Comparison of ENCODE assay signal across 33 mouse cellular contexts in the genomic region with DNA sequence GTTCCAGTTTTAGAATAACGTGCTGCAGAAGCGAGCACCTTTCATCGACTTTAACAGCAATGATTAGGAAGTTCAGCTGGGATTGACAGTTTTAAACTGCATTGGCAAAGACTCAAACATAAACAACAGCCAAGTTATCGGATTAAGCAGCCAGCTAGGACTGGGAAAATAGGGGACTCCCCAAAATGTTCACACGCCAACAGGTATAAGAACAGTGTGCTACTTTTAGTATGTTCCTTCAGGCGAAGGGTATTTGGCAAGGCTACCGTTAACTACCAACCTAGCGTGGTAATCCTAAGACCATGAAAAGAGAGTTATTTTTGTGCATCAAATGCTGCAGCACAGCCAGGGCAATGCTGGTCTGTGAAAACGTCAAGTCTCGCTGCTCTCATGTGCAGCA. TPM values are rescaled to one million over a fixed set of nuclear protein-coding genes. Genes with fewer than 3 reads are reported as not detected.
DNase-seq lines count a peak whose midpoint lies in the region; ATAC-seq and TF ChIP-seq lines count a peak whose summit lies in the region.
"Had no signal": no experiment of that assay in that cellular context is flagged by ENCODE, and none has a peak within 500 bp of the region (broad histone marks: within the 10 kb centered on the region; RNA-seq: fewer than 3 reads in every experiment).

No protein-coding gene starts in this region.

- no peak overlapping the region for H3K4me3 ChIP-seq in forebrain, embryonic 14.5 days (ENCODE audit: low read depth, low read length)
- no peak overlapping the region for H3K4me3 ChIP-seq in forebrain, embryonic 10.5 days
- H3K4me3 ChIP-seq in heart, embryonic 14.5 days (ENCODE audit: control insufficient read depth in 1 of 2, insufficient read depth in 1 of 2, low read depth in 1 of 2, low read length in 2 of 2): no peak overlapping the region
- no peak overlapping the region for H3K4me3 ChIP-seq in limb, embryonic 14.5 days (replicated peaks; ENCODE audit: low read length)
- no peak overlapping the region for H3K4me3 ChIP-seq in limb, embryonic 10.5 days
- no peak overlapping the region for H3K4me3 ChIP-seq in embryonic facial prominence, embryonic 15.5 days (replicated peaks)
- H3K4me3 ChIP-seq: embryonic facial prominence, embryonic 13.5 days; forebrain, embryonic 15.5 days; heart, adult 2 months; heart, embryonic 10.5 days; heart, embryonic 15.5 days; hindbrain, embryonic 10.5 days; hindbrain, embryonic 13.5 days; intestine, embryonic 15.5 days had no signal

- no peak for TF ChIP-seq POLR2A in limb, embryonic 14.5 days (IDR thresholded peaks at IDR 0.05; ENCODE audit: borderline replicate concordance, extremely low read depth, insufficient read depth, insufficient read length)

- H3K36me3 ChIP-seq in forebrain, embryonic 14.5 days (ENCODE audit: control insufficient read depth, insufficient read depth, low read length): no peaks in the 10 kb centered on the region
- H3K36me3 ChIP-seq in forebrain, embryonic 10.5 days (replicated peaks): no peaks in the 10 kb centered on the region
- no peaks in the 10 kb centered on the region for H3K36me3 ChIP-seq in heart, embryonic 14.5 days (ENCODE audit: control insufficient read depth, insufficient read depth, low read length)
- H3K36me3 ChIP-seq in limb, embryonic 14.5 days (ENCODE audit: control insufficient read depth, insufficient read depth, low read length): no peaks in the 10 kb centered on the region
- no peaks in the 10 kb centered on the region for H3K36me3 ChIP-seq in limb, embryonic 10.5 days
- no peaks in the 10 kb centered on the region for H3K36me3 ChIP-seq in embryonic facial prominence, embryonic 15.5 days
- H3K36me3 ChIP-seq: embryonic facial prominence, embryonic 13.5 days; forebrain, embryonic 15.5 days; G1E; heart, embryonic 10.5 days; heart, embryonic 15.5 days; hindbrain, embryonic 10.5 days; hindbrain, embryonic 13.5 days; intestine, embryonic 15.5 days had no signal

- peaks cover 10% of the 10 kb centered on the region; the same call in 1 of the 2 replicates for H3K4me1 ChIP-seq in forebrain, embryonic 14.5 days (ENCODE audit: control insufficient read depth, insufficient read depth, low read length)
- peaks cover 11% of the 10 kb centered on the region for H3K4me1 ChIP-seq in forebrain, embryonic 10.5 days
- H3K4me1 ChIP-seq in heart, embryonic 14.5 days (ENCODE audit: control insufficient read depth in 2 of 2, insufficient read depth in 2 of 2, low read length in 2 of 2): peaks cover 11 to 17% of the 10 kb centered on the region in 2 experiments
- H3K4me1 ChIP-seq in limb, embryonic 14.5 days (ENCODE audit: control insufficient read depth, insufficient read depth, low read length): peaks cover 24% of the 10 kb centered on the region
- H3K4me1 ChIP-seq in limb, embryonic 10.5 days: peaks cover 25% of the 10 kb centered on the region
- peaks cover 49% of the 10 kb centered on the region for H3K4me1 ChIP-seq in embryonic facial prominence, embryonic 15.5 days
- H3K4me1 ChIP-seq: hindbrain, embryonic 13.5 days; intestine, embryonic 15.5 days had no signal

- 19% methylated on average over 10 of the region's 10 CpGs for WGBS in forebrain, embryonic 14.5 days
- WGBS in forebrain, embryonic 10.5 days: 83% methylated on average over 10 of the region's 10 CpGs
- WGBS in heart, embryonic 14.5 days: 35% methylated on average over 10 of the region's 10 CpGs
- 74% methylated on average over 10 of the region's 10 CpGs for WGBS in limb, embryonic 14.5 days
- 88% methylated on average over 10 of the region's 10 CpGs for WGBS in limb, embryonic 10.5 days
- WGBS in embryonic facial prominence, embryonic 15.5 days: 53% methylated on average over 10 of the region's 10 CpGs

- no peak overlapping the region for H3K9ac ChIP-seq in forebrain, embryonic 14.5 days (ENCODE audit: low read length)
- H3K9ac ChIP-seq in heart, embryonic 14.5 days (ENCODE audit: low read length): no peak overlapping the region
- H3K9ac ChIP-seq in limb, embryonic 14.5 days (ENCODE audit: low read depth, low read length, severe bottlenecking): no peak overlapping the region
- H3K9ac ChIP-seq in embryonic facial prominence, embryonic 15.5 days: no peak overlapping the region
- H3K9ac ChIP-seq: embryonic facial prominence, embryonic 13.5 days; forebrain, embryonic 15.5 days; heart, embryonic 15.5 days; hindbrain, embryonic 13.5 days; intestine, embryonic 15.5 days had no signal

- peak; percentile 54 for DNase-seq in forebrain, embryonic 14.5 days (ENCODE audit: low spot score)
- no peak for DNase-seq in forebrain, embryonic 10.5 days (ENCODE audit: extremely low spot score, low spot score)
- DNase-seq in heart, postnatal 36 days: no peak
- peak; percentile 2 for DNase-seq in limb, embryonic 14.5 days (ENCODE audit: low spot score)
- no peak for DNase-seq in limb, embryonic 10.5 days (ENCODE audit: low spot score)
- no peak for DNase-seq in layer of hippocampus, postnatal 25 days (ENCODE audit: extremely low spot score in 1 of 2, low spot score in 1 of 2)
- DNase-seq: adrenal gland, postnatal 10 days; adrenal gland, postnatal 36 days; B cell, adult 2 months; cerebellum, adult 11 months; cerebellum, adult 2 months; cerebellum, adult 9-11 months; cerebellum, postnatal 25 days; gastrocnemius, postnatal 10 days; gastrocnemius, postnatal 36 days; heart, adult 2 months; kidney, adult 11 months; kidney, adult 8-10 months had no signal

- peak; percentile 23; the same call in 1 of the 2 replicates for ATAC-seq in forebrain, embryonic 14.5 days
- ATAC-seq in heart, embryonic 14.5 days (ENCODE audit: insufficient number of reproducible peaks, insufficient read depth, low FRiP score, low read depth): no peak
- no peak for ATAC-seq in limb, embryonic 14.5 days (ENCODE audit: low FRiP score, low read depth)
- ATAC-seq in embryonic facial prominence, embryonic 15.5 days (ENCODE audit: insufficient number of reproducible peaks, low FRiP score, low TSS enrichment, low read depth): no peak
- ATAC-seq: forebrain, embryonic 15.5 days; hindbrain, embryonic 16.5 days; intestine, embryonic 15.5 days; Patski had no signal

- no peak overlapping the region for H3K27ac ChIP-seq in forebrain, embryonic 14.5 days (ENCODE audit: low read depth, low read length)
- H3K27ac ChIP-seq in forebrain, embryonic 10.5 days: no peak overlapping the region
- H3K27ac ChIP-seq in heart, embryonic 14.5 days (replicated peaks in 1 of 2; ENCODE audit: control insufficient read depth in 1 of 2, insufficient read depth in 1 of 2, low read depth in 2 of 2, low read length in 2 of 2): no peak overlapping the region
- no peak overlapping the region for H3K27ac ChIP-seq in limb, embryonic 14.5 days (replicated peaks; ENCODE audit: low read depth, low read length)
- H3K27ac ChIP-seq in limb, embryonic 10.5 days: no peak overlapping the region
- H3K27ac ChIP-seq in embryonic facial prominence, embryonic 15.5 days (replicated peaks): 0 out of 2 replicates have a peak overlapping the region, but pooled peaks have one; percentile 34
- H3K27ac ChIP-seq: embryonic facial prominence, embryonic 13.5 days; forebrain, embryonic 15.5 days; heart, adult 2 months; heart, embryonic 10.5 days; hindbrain, embryonic 10.5 days; hindbrain, embryonic 13.5 days; intestine, embryonic 15.5 days had no signal

- no peaks in the 10 kb centered on the region for H3K27me3 ChIP-seq in forebrain, embryonic 14.5 days (replicated peaks; ENCODE audit: control insufficient read depth, insufficient read depth, low read length)
- no peaks in the 10 kb centered on the region; the same call in 1 of the 2 replicates for H3K27me3 ChIP-seq in forebrain, embryonic 10.5 days (ENCODE audit: poor library complexity, severe bottlenecking)
- H3K27me3 ChIP-seq in heart, embryonic 14.5 days (ENCODE audit: control insufficient read depth, insufficient read depth, low read length): no peaks in the 10 kb centered on the region
- H3K27me3 ChIP-seq in limb, embryonic 14.5 days (ENCODE audit: control insufficient read depth, insufficient read depth, low read length): no peaks in the 10 kb centered on the region
- H3K27me3 ChIP-seq in limb, embryonic 10.5 days (ENCODE audit: low read depth, poor library complexity, severe bottlenecking): no peaks in the 10 kb centered on the region
- no peaks in the 10 kb centered on the region for H3K27me3 ChIP-seq in embryonic facial prominence, embryonic 15.5 days
- H3K27me3 ChIP-seq: embryonic facial prominence, embryonic 13.5 days; forebrain, embryonic 15.5 days; heart, embryonic 15.5 days; hindbrain, embryonic 13.5 days; intestine, embryonic 15.5 days; Patski had no signal

- intact Hi-C loops in heart, postnatal 36 days (cut with DNase I): no loop called here

- H3K4me2 ChIP-seq in forebrain, embryonic 14.5 days (ENCODE audit: low read length): no peak overlapping the region
- peak overlapping the region; percentile 3; the same call in 1 of the 2 replicates for H3K4me2 ChIP-seq in heart, embryonic 14.5 days (ENCODE audit: low read length)
- no peak overlapping the region for H3K4me2 ChIP-seq in limb, embryonic 14.5 days (replicated peaks; ENCODE audit: low read depth, low read length, severe bottlenecking)
- no peak overlapping the region for H3K4me2 ChIP-seq in embryonic facial prominence, embryonic 15.5 days (replicated peaks)
- H3K4me2 ChIP-seq: embryonic facial prominence, embryonic 13.5 days; forebrain, embryonic 15.5 days; heart, embryonic 15.5 days; hindbrain, embryonic 13.5 days; intestine, embryonic 15.5 days had no signal

- no peaks in the 10 kb centered on the region for H3K9me3 ChIP-seq in forebrain, embryonic 14.5 days (replicated peaks; ENCODE audit: control insufficient read depth, low read length)
- H3K9me3 ChIP-seq in forebrain, embryonic 10.5 days: no peaks in the 10 kb centered on the region
- no peaks in the 10 kb centered on the region for H3K9me3 ChIP-seq in heart, embryonic 14.5 days (ENCODE audit: control insufficient read depth, low read length)
- no peaks in the 10 kb centered on the region for H3K9me3 ChIP-seq in limb, embryonic 14.5 days (ENCODE audit: control insufficient read depth, low read length)
- no peaks in the 10 kb centered on the region for H3K9me3 ChIP-seq in limb, embryonic 10.5 days (replicated peaks)
- H3K9me3 ChIP-seq in embryonic facial prominence, embryonic 15.5 days (replicated peaks): no peaks in the 10 kb centered on the region
- H3K9me3 ChIP-seq: embryonic facial prominence, embryonic 13.5 days; forebrain, embryonic 15.5 days; heart, embryonic 10.5 days; heart, embryonic 15.5 days; hindbrain, embryonic 10.5 days; hindbrain, embryonic 13.5 days; intestine, embryonic 15.5 days had no signal

RNA-seq across cellular contexts. Expression of gene Cxcl14, which starts 46.1 kb away (rescaled TPM):
- 8.1 and 10.8 TPM in 2 replicates for polyA plus RNA-seq in forebrain, embryonic 14.5 days (2014; fragmentation: Nextera tagmentation; extraction: Ambion mirVana)
- 2.3 and 2.7 TPM in 2 replicates for polyA plus RNA-seq in forebrain, embryonic 10.5 days (2016; fragmentation: Nextera tagmentation; extraction: Ambion mirVana)
- 0.18 and 0.59 TPM in 2 replicates for polyA plus RNA-seq in heart, embryonic 14.5 days (2014; fragmentation: Nextera tagmentation; extraction: Ambion mirVana)
- 1 to 10 TPM; 3.1 to 5.9 TPM for total RNA-seq in heart, postnatal 36 days (2021)
- polyA plus RNA-seq in limb, embryonic 14.5 days (2012; rRNA removed): 421 and 443 TPM in 2 replicates
- polyA plus RNA-seq in limb, embryonic 14.5 days (2014; fragmentation: Nextera tagmentation; extraction: Ambion mirVana): 474 and 556 TPM in 2 replicates
- 29.8 and 112 TPM in 2 replicates for polyA plus RNA-seq in limb, embryonic 10.5 days (2016; fragmentation: Nextera tagmentation; extraction: Ambion mirVana)
- 459 and 487 TPM in 2 replicates for polyA plus RNA-seq in embryonic facial prominence, embryonic 15.5 days (2015; fragmentation: Nextera tagmentation; extraction: Ambion mirVana)
- 100 to 1,000 TPM; 121 to 137 TPM for total RNA-seq in layer of hippocampus, postnatal 25 days (2021)
- total RNA-seq: CH12.LX; common myeloid progenitor, adult 5-6 weeks; G1E; granulocyte monocyte progenitor cell, adult 5-6 weeks had no signal
- polyA plus RNA-seq: G1E had no signal

Comparison
In these comparisons a context has a peak if more than half of its experiments do, and no peak if none do; other contexts are left out.
1. DNase-seq: peak in forebrain, embryonic 14.5 days (single experiment) and limb, embryonic 14.5 days (single experiment); none in forebrain, embryonic 10.5 days (single experiment), heart, postnatal 36 days (0 of 2), limb, embryonic 10.5 days (single experiment) and layer of hippocampus, postnatal 25 days (0 of 2).